Mouse (Mus musculus): ENCODE measurements at regions not wholly inside any gene's neighbourhood (a gene's known extent, or its start where the extent isn't known, plus 50 kb on each side); places are given as distances from the start of the nearest gene placed in this dataset.
A peak's percentile ranks its signal among the peaks of the same experiment; 100 is the strongest.

DNA sequence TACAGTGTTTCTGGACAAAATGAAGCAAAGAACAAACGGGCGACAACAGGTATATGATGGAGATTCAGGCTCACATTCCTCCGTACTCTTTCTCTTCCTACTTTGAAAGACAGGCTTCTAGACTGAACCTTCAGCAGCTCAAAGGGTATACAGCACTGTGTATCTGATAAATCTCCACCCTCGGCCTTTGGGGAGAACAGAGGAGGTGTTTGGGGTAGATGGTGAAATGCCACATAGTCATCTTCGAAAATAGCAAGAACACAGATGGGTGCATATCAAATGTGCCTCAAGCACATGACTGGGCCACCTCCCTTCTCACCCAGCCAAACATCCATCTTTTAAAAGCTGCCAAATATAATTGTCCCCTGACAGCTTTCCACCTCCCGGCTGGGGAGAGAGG, 184.8 kb upstream of the Ercc4 start:
- DNase-seq, result no peak

DNA sequence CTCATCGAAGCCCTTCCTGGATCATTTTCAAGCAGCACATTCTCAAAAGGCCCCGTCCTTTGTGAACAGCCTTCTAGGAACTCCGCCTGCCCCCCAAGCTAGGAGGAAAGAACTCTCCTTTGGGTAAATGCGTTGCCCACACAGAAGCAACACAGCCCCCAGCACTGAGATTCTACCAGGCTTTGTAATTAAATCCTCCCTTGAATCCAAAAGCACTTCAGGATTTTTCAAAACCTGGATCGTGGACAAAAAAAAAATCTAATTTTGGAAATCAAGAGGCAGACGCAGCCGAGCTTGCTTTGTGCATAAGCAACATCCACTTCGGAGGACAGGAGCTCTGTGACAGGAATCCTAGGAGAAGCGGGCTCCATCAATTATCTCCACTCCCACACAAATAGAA, 183.6 kb upstream of the Ercc4 start:
- no peak for DNase-seq

DNA sequence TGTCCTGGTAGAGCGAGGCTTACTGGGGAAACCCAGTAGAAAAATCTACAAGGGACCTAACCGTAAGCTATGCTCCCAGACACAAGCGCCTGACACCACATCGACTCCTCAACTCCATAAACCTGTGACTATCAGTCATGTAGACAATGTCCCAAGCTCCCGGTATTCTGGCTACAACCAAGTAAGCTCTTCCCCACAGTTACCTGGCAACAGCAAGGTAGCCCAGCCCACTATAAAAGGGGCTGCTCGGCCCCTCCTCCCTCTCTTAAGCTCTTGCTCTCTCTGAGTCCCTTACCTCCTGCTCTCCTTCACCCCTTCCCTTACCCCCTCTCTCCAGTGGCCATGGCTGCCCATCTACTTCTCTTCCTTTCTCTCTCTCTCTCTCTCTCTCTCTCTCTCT, 178.4 kb upstream of the Ercc4 start:
- no peak for DNase-seq

DNA sequence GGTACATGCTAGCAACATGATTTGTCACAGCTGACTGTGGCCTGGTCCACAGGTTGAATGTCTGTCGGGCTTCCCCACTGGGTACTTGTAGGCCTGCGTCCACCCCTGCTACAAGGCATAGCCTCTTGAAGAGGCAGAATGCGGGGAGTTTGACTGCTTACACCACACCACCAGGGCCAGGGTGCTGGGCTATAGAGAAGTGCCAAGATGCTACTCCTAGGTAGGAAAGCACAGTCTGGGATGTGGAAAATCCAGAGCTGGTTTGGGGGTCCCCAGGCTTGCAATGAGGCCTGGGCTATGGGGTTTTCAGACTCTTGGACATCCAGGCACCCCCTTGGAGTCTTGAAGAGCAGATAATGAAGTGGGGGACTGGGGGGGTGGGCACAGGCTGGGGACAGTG, 176.5 kb upstream of the Ercc4 start:
- DNase-seq, result no peak

DNA sequence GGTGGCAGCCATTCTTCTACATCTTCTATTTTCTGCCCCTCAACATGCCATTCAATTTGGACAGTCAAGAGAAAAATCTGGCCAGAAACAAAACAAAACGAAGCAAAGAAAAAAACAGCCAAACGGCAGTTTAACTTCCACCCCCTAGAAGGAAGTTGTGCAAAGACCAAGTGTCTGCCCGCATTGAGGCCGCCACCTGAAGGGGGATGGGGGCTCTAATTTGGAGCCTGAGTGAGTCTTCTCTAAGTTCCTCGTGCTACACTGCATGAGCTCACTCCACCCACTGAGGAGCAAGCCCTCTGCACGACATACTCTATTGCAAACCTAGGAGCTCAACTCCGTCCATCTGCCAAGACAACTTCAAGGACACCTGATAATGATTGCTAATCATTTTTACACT, 174.9 kb upstream of the Ercc4 start:
- DNase-seq, result no peak

DNA sequence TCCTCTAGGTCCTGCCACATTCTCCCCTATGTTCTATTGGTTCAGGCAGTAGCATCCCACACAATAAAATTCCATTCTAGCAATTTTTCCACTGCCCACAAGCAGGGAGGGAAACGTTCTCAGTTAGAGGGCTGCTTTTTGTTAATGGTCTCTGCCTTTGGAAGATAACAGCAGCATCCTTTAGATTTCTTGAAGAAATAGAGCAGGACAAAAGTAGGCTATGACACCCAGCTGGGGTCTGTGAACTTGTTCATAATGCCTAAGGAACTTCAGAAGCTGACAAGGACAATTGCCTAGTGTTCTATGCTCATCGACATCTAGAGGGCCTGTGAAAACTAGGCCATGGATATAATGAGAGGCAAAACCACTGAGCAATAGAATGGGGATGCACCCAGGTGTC, 174.2 kb upstream of the Ercc4 start:
- no peak for DNase-seq

DNA sequence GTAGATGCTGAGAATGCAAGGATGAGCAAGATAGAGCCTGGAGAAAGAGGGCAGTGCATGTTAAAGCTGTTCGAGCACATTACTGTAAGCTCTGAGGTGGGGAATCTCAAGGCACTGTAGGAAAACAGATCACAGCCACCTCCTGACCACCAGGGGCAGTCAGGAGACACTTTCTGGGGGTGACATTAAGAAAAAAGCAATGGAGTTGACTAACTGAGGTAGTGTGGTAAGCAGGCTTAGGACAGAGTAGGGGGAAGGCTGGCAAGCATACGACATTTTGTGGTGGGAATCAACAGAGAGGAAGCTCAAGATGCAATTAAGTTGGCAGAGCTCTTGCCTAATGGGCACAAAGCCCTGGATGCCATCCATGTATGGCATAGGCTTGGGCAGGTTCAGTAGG, 172.9 kb upstream of the Ercc4 start:
- no peak for DNase-seq

DNA sequence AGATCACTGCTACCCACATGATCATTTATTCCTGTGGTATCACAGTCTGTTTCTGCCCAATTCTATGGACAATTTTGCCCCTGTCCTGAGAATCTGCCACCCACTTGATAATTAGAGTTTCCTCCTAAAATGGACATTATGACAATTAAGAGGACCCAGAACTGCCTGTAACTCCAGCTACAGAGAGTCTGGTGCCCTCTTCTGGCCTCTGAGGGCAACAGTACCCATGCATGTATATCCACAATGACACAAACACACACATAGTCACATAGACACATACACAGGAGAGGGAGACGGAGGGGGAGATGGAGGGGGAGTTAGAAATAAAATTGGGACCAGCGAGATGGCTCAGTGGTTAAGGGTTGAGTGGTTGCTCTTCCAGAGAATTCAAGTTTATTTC, 170.9 kb upstream of the Ercc4 start:
- no peak for DNase-seq

DNA sequence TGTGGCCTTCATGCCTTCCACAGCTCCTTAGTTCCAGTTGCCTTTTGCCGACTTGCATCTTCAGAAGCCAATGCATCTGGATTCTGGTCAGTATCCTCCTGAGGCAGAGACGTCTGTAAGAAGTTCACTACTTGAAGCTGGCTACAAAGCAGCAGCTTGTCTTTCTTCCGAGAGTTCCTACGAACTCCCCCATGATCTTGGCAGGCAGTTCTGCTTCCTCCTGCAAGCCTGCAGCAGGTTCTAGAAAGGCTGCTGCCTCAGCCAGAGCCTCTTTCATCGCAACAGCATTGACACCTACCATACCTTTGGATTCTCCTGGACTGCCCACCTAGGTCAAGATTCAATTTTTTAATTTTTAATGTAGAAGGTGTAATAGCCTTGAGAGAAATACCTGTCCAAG, 158.3 kb upstream of the Ercc4 start:
- DNase-seq, result no peak

DNA sequence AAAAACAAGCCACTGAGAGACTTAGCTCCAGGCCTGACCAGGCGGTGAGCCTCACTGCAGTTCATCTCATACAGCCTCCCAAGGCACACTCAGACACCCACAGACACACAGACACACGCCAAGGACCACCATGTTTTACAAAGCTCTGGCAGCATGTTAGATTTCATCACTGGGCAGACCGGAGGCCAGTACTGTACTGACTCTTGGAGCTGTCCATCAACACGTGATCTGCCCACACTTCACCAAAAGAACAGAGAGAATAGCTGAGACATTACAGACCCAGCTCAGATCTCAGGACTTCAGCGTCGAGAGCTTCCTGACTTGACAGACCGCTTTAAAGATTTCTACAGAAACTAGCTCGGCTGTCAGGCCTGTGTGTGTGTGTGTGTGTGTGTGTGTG, 155.5 kb upstream of the Ercc4 start:
- DNase-seq, result no peak

DNA sequence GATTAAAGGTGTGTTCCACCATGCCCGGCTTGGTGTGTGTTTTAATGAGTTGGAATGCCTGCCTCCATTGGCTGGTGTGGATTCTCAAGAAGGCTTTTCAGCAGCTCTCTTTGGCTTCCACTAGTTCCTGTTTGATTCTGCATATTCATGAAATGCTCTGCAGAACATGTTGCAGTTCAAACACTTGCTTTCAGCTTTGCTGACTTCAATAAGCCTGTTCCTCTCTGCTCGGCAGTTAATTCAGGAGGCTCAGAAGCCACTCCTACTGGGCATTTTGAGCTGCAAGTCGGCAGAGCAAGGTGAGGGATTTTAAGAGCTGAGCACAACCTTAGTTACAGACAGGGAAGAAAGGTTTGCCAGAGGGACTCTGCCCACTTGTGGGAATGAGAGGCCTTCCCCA, 153.1 kb upstream of the Ercc4 start:
- DNase-seq, result no peak

DNA sequence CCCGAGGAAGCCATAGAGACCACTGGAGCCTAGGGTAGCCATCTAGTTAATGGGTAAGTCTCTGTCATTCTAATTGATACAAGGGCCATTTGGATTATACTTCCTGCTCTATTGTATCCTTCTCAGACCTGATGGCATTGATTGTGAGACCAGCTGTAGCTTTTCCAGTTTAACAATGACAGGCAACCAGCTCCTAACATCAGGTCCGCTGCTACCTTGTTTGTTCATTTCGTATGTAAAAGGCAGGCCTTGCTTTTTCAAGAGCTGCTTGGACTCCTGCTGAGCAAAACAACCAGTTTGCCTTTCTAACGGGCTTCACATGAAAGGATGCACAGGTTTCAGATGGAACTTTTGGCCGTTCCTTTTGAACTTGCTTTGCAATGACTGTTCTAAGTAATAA, 148.6 kb upstream of the Ercc4 start:
- DNase-seq, result no peak

DNA sequence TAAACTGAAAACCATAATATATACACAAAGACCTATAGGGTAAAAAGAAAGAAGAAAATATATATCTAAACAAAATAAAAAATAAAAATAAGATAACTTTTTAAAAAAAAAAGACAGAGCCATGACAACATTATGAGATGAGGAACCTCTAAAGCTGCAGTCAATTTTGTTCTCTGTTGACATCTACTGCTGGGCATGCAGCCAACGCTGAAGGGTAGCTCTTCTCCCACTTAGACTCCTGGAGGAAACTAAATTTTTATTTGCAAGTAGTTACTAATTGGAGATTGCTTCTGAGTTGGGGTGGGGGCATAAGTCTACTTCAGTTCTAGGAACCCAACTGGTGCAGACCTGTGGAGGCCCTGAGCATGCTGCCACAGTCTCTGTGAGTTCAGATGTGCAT, 126.8 kb upstream of the Ercc4 start:
- no peak for DNase-seq

DNA sequence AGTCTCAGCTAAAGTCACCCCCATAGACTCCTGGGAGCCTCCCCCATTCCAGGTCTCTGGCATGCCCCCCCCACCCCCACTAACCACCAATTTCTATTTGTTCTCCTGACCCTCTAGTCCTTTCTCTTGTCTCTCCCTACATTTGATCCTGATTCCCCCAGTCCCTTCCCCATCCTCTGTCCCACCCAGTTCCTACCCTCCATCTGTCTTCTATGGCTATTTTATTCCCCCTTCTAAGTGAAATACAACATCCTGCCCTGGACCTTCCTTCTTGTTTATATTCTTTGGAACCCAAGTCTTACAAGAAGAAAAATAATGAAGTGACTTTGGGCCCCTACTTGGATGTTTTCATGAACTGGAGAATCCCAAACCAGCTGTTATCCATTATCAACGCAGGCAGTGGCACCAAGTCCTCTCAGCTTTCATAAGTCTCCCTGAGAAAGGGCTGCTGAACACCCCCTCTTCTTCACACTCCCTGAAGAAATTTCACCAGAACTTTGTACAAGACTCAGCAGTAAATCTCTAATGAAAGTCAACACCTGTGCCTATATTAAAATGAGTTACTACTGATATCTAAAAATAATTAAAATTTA, 108.1 kb upstream of the Ercc4 start:
- DNase-seq, result no peak

DNA sequence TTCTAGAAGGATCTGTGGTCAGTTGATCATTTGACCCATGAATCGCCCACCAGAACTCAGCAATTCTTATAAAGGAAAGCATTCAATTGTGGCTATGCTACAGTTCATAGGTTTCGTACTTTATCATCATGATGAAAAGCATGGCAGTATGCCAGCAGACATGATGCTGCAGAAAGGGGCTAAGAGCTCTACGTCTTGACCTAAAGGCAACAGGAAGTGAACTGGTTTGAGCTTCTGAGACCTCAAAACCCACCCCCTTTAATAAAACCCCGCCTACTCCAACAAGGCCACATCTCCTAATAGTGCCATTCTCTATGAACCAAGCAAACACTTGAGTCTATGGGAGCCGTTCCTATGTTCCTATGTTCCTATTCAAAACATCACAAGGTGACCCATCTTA, 96.6 kb upstream of the Ercc4 start:
- no peak for DNase-seq

DNA sequence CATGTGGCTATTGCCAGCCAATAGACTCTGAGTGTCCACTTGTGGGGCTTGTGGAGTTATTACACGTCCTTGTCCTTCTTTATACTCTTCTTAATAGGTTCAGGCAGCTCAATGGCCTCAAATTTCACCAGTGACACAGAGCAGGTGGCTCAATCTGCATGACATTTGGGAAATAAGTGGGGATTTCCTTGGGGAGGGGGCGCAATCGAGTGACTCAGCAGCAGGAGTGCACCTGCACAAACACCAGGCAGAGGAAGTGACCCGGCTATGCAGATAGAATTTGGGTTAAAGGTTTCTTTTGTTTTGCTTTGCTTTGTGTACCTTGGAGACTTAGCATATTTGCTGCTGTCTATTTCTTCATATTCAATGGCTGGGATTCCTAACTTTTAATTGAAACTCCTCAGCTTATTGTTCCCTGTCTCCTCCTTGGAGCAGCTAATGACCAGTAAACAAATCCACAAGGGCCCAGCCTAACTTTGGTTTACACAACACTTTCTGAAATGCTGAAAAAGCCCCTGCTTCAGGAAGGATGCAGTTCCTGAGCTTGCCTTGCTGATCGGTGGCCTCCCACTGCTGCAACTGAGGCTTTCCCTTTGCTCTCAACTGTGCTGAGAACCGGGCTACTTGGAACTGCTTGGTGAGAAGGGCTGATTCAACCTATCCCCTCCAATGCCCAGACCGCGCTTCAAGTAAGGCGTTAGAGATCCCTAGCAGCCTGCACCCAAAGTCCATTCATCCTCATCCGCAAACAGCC, 95.4 kb upstream of the Ercc4 start:
- no peak for DNase-seq

DNA sequence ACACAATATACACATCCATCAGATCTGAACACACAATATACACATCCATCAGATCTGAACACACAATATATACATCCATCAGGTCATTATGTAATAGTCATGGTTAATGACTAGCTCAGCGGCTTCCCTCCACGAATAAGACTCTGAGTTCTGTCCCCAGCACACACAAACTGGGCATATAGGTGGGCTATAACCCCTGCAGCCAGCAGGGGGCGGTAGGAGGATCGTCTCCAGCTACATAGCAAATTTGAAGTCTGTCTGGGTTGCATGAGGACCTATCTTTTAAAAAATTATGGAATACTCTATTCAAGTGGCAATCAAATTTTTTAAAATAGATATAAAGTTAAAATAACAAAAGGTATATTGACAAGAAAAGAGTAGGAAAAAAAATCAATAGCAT, 86.6 kb upstream of the Ercc4 start:
- no peak for DNase-seq

DNA sequence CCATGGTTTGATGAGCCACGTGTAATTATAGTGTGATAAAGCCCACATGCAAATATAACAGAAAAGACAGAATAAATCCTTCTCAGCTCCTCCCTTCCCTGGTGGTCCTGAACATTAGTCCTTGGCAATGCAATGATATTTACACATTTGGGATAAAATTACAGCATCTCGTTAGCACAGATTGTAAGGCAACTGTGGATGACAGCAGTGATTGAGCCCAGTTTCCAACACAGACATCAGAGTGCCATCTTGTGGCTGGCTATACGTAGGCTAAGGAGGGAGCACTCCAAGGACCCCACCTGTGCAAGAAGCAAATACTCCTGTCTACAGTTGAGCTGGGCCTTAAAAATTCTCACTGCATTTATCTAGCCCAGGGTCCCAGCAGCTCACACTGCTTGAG, 84.1 kb upstream of the Ercc4 start:
- DNase-seq, result no peak

DNA sequence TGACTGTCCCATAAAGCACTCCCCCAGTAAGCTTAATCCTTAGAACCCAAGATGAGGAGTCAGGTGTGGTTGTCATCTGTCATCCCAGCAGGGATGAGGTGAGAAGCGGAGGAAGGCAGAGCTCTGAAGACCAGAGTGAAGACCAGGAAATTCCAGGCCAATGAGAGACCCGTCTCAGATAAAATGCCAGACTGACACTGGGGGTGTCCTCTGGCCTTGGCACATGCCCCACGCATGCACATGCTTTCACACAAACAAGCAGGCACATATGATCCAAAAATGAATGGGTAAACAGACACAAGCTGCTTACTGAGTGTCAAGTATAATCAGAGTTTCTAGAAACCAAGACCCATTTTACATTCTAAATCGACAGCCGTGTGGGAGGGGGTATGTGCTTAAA, 75.3 kb upstream of the Ercc4 start:
- no peak for DNase-seq

DNA sequence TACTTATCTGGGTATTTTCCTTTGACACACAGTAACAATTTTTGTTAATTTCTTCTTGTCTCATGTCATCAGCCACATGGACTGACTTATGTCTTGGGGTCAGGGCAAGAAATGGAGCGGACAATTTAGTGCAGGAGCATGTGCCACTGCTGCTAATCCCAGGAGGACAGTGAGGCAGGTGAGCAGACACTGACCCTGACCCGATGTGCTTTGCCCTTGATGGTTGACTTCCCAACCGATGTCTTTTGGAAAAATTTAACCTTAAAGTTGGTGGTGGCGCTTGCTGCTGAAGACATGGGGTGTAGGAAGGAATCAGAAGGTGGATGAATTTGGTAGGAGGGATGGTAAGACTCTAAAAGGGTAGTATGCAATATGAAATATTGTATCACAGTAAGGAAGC, 72.9 kb upstream of the Ercc4 start:
- no peak for DNase-seq

DNA sequence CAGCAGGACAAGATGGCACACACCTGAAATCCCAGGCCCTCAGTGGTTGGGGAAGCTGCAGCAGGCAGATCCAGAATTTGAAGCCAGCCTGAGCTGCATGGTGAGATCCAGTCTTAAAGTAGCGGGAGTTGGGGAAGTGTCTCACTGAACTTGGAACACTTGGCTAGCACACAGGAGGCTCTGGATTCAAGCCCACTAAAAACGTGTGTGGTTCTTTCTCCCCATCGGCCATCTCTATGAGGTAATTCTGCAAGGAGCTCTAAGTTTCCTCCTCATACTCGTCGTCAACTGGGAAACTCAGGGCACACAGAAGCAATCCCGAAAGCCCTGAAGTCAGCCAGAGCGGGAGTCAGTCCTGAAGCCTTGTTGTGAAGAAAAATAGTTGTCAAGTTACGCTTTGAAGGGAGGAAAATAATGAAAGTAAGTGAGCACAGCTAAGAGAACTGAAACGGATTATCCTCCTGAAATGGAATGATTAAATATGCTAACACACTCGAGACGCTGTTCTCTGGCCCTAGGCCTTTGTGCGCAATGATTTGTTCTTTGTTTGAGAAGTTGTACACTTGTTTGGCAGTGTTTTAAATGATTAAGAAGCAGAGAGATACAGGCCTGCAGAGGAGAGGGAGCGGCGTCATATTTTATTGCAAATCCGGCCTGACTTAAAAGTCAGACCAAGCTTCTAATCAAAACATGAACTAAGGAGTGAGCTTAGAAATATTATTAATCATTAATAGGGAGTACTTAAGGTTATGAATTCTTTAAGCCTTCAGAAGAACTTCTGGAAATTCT, 69.0 kb upstream of the Ercc4 start:
- no peak for DNase-seq

DNA sequence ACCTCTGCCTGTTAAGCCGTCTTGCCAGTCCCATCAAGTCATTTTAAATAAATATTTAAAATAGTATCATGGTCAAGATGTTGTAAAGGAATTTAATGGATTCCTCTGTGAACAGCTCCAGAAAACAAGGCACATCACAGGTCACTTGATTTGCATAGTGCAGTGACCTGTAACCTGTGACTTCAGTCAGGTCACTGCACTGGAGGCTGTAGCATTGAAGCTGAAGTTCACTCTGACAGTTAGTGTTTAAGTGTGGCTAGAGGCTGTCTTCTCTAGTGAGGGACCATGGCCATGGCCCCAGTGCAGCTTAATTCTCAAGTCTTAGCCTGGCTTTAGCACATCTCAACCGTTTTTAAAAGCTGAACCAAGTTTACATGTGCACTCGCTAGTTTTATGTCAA, 68.1 kb upstream of the Ercc4 start:
- no peak for DNase-seq

DNA sequence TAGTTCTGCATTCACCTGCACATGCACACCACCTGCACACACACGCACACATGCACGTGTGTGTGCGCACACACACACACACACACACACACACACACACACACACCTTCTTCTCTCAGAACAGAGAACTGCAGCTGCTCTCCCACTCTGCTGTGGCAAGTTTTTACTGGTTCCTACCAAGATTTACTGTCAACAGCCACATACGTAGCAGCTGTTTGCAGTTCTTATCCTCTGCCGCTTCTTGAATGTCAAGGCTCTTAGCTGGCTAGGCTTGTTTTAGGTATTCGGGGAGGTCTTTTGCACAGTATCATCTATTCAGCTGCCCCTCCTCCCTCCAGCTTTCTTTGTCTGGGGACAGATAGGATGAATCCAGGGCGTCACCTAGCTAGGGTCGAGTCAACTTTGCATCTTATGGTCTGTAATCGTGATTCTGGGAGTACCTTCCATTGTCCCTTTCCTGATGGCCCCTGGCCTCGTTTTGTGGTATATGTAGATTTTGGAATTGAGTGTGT, 64.3 kb upstream of the Ercc4 start:
- DNase-seq, result peak; percentile 49

Data from adrenal gland, adult 8-10 months (tissue).